Mouse (Mus musculus) cortical plate, adult 2 months (tissue): ENCODE data around the gene Fbxl14. TPM values are rescaled to one million over a fixed set of nuclear protein-coding genes. Genes with fewer than 3 reads are reported as not detected.

Source experiments
- H3K27ac ChIP-seq: fragments of 200-500 bp; 2 replicates; pipeline ENCODE4 v1.5.1; 2012; ENCODE audit warnings: low read length, control low read depth, inconsistent platforms; ENCODE audit not compliant: insufficient read depth
- H3K4me1 ChIP-seq: fragments of 200-500 bp; 2 replicates; pipeline ENCODE4 v1.6.1; 2011; ENCODE audit warnings: low read length; ENCODE audit not compliant: control insufficient read depth, insufficient read depth
- H3K4me3 ChIP-seq: fragments of 200-500 bp; 2 replicates; pipeline ENCODE4 v1.5.1; 2011; ENCODE audit warnings: mild to moderate bottlenecking, low read length, control low read depth; ENCODE audit not compliant: insufficient read depth
- CTCF ChIP-seq: fragments of 200-500 bp; IDR thresholded peaks from 2 replicates; pipeline ENCODE4 v1.5.1; 2011; ENCODE audit warnings: mild to moderate bottlenecking, control low read depth, low read length; ENCODE audit not compliant: insufficient read depth; ENCODE audit errors: extremely low read depth
- POLR2A ChIP-seq: fragments of 200-500 bp; IDR thresholded peaks from 2 replicates; pipeline ENCODE4 v1.6.1; 2011; ENCODE audit warnings: mild to moderate bottlenecking, low read length, control low read depth; ENCODE audit not compliant: insufficient read depth; ENCODE audit errors: extremely low read depth
- polyA plus RNA-seq: library from polyadenylated mRNA; depleted of rRNA; stranded (reverse); fragments of >200 nt; gene quantifications from 2 replicates; pipeline ENCODE4 v1.2.3, GENCODE M21; 2012

The Fbxl14 gene
- polyA plus RNA-seq, 1 experiment: 29.4 TPM

GRCm38 (mm10) chr6:119448321-119449059 lies 31.0 kb upstream of the Fbxl14 start:
- TF ChIP-seq POLR2A (no peak), CTCF (no peak)

GRCm38 (mm10) chr6:119449060-119449499 lies 30.4 kb upstream of the Fbxl14 start:
- H3K4me3 ChIP-seq: no peak overlapping the region
- TF ChIP-seq POLR2A: no peak
- 0 out of 2 replicates have a peak, but pooled peaks have one; percentile 17 for TF ChIP-seq CTCF
- peaks cover 4% of the 10 kb centered on the region; the same call in 1 of the 2 replicates for H3K4me1 ChIP-seq
- no peak overlapping the region for H3K27ac ChIP-seq

More at GRCm38 (mm10) chr6:119448321-119449059, 31.0 kb upstream of the Fbxl14 start:
- Histone ChIP-seq H3K4me3 (no peak overlapping the region), H3K27ac (no peak overlapping the region), H3K4me1 (peaks cover 4% of the 10 kb centered on the region; the same call in 1 of the 2 replicates)

DNA sequence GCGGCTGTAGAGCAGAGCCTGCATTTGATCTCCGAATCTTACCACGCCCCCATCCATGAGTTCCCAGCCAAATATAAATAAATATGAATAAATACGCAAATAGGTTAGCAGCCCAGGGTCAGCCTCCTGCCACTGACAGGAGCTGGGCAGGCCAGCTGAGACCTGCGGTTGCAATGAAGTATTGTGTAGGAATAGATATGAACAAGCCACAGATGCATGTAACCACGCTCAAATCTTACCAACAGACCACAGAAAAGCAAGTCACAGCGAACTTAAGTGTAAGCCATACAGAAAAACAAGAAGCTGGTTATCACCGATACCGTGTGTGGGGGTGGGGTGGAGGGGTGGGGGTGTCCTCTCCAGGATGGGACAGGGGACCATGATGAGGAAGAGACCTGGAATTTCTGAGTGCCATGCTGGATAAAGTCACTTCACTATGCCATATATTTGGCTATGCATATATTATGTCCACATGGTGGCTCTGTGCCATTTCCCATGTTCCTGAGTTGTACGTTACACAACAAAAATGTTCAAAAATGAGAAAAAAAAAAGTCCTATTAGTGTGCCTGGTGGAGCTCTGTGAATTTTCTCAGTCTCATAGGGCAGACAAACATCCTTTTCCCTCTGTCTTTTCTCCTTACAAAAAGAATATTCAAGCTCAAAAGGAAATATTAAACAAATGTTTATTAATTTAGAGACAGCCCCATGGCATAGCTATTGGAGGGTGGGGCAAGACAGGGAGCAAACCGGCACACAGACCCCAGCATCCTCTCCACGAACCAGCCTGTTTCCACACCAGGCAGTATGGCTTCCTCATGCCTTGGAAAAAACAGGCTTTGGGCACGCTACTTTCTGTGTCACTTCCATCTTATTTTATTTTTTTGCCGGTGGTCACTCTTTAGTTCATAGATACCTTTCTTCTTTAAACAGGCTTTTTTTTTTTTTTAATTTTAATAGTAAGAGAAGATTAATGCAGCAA lies 28.2 kb upstream of the Fbxl14 start:
- peak overlapping the region; percentile 30; the same call in 1 of the 2 replicates for H3K4me3 ChIP-seq
- peaks cover 4% of the 10 kb centered on the region; the same call in 1 of the 2 replicates for H3K4me1 ChIP-seq
- no peak for TF ChIP-seq POLR2A
- TF ChIP-seq CTCF: no peak
- no peak overlapping the region for H3K27ac ChIP-seq

DNA sequence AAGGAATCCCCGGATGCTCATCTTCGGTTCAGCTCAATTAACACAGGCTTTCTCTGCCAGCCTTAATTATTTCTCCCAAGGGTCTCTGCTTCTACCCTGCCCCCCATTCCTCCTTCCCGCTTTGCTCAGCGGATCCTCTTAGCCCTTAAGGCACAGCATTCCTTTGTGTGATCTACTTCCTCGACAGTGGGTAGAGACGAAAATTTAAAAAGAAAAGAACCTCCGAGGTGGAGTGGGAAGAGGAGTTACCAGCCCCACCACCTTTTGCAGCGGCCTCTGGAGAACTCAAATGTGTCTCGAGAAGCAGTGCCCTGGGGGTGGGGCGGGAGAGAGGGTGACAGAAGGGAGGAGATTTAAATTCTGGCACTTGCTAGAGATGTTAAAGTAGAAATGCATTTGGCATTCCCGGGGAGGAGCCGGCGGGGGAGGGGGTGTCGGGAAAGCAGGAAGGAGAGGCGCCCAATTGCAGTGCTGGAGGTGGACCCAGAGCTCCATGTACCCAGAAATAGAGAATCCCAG lies 27.4 kb upstream of the Fbxl14 start:
- Histone ChIP-seq H3K27ac (no peak overlapping the region), H3K4me1 (peaks cover 4% of the 10 kb centered on the region; the same call in 1 of the 2 replicates), H3K4me3 (peak overlapping the region; percentile 30)
- TF ChIP-seq CTCF: no peak
- no peak for TF ChIP-seq POLR2A

DNA sequence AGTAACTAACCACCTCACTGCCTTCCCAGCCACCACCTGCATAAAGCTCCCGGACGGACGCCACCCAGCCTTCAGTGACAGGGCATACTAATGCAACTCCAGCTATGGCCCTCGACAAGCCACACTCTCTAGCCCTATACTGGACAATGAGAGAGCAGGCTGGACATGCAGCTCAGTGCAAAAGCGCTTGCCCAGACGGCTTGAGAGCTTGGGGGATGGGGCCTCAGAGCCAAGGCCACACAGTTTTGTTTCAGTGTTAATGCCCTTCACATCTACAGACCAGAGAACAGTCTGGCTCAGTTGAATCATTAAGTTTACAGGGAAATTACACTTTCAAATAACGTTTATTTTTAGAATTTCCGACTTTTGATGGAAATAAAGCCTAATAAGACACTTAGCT lies 21.3 kb upstream of the Fbxl14 start:
- H3K27ac ChIP-seq: no peak overlapping the region
- no peaks in the 10 kb centered on the region for H3K4me1 ChIP-seq
- no peak for TF ChIP-seq CTCF
- TF ChIP-seq POLR2A: no peak
- no peak overlapping the region for H3K4me3 ChIP-seq

- Histone ChIP-seq H3K27ac (no peak overlapping the region), H3K4me1 (no peaks in the 10 kb centered on the region), H3K4me3 (no peak overlapping the region)
- TF ChIP-seq POLR2A: no peak
- TF ChIP-seq CTCF: no peak
These were observed 20.4 kb upstream of the Fbxl14 start for GRCm38 (mm10) chr6:119459041-119459440.

DNA sequence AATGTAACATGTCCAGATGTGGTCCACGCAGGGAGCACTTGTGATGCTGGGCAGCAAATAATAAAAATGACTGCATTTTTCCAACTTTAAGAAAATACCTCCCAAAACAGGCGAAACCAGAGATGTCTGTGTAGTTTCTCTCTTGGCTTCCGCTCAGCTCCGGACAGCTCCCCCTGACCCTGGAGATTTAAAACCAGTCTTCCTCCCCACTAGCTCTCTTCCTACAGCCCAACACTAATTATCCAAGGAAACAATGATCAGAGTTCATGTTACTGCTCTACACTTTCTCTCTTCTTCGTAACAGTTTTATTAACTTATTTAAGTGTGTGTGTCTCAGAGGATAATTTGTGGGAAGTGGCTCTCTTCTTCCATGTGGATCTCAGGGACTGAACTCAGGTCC lies 19.1 kb upstream of the Fbxl14 start:
- TF ChIP-seq POLR2A (no peak), CTCF (no peak)
- Histone ChIP-seq H3K4me3 (no peak overlapping the region), H3K27ac (no peak overlapping the region), H3K4me1 (no peaks in the 10 kb centered on the region)

GRCm38 (mm10) chr6:119466161-119466560 lies 13.3 kb upstream of the Fbxl14 start:
- H3K4me3 ChIP-seq: no peak overlapping the region
- TF ChIP-seq POLR2A (no peak), CTCF (no peak)
- H3K4me1 ChIP-seq: no peaks in the 10 kb centered on the region
- no peak overlapping the region for H3K27ac ChIP-seq
